Mouse (Mus musculus): ENCODE measurements at regions not wholly inside any gene's neighbourhood (a gene's known extent, or its start where the extent isn't known, plus 50 kb on each side); places are given as distances from the start of the nearest gene placed in this dataset.

- TF ChIP-seq POLR2A (IDR thresholded peaks at IDR 0.05; ENCODE audit: low read depth, low read length), result no peak
- no peak for TF ChIP-seq EP300 (IDR thresholded peaks at IDR 0.05; ENCODE audit: low read length)
- TF ChIP-seq CTCF (conservative IDR thresholded peaks at IDR 0.05 in 1 of 2, IDR thresholded peaks at IDR 0.05 in 1 of 2; ENCODE audit: low read depth in 2 of 2, low read length in 2 of 2), result no peak
- TF ChIP-seq MAFK (IDR thresholded peaks at IDR 0.05; ENCODE audit: insufficient replicate concordance, low read length), result no peak
- TF ChIP-seq RCOR1 (conservative IDR thresholded peaks at IDR 0.05; ENCODE audit: low read depth, low read length), result no peak
- TF ChIP-seq ZMIZ1 (IDR thresholded peaks at IDR 0.05; ENCODE audit: low read depth, low read length), result no peak
- no peak for TF ChIP-seq USF2 (conservative IDR thresholded peaks at IDR 0.05; ENCODE audit: low read depth, low read length)
- no peak for TF ChIP-seq CHD2 (IDR thresholded peaks at IDR 0.05; ENCODE audit: low read length)
- no peak for TF ChIP-seq IRF4 (IDR thresholded peaks at IDR 0.05; ENCODE audit: low read depth, low read length)
- no peak for TF ChIP-seq MEF2A (IDR thresholded peaks at IDR 0.05; ENCODE audit: borderline replicate concordance, low read depth, low read length)
- TF ChIP-seq JUN (IDR thresholded peaks at IDR 0.05; ENCODE audit: insufficient read depth, low read depth, low read length), result no peak
- TF ChIP-seq JUND (conservative IDR thresholded peaks at IDR 0.05; ENCODE audit: low read depth, low read length), result no peak
- no peak for TF ChIP-seq CHD1 (IDR thresholded peaks at IDR 0.05; ENCODE audit: low read depth, low read length)
These were observed 111.3 kb downstream of the Cd24a start for GRCm38 (mm10) chr10:43689161-43689913.
